Mouse (Mus musculus) hematopoietic stem cell, adult 5-6 weeks (primary cell): Measurements from ENCODE around the gene Gm6268. TPM values are rescaled to one million over a fixed set of nuclear protein-coding genes. Genes with fewer than 3 reads are reported as not detected.

ENCODE experiments used
- ATAC-seq, 2 experiments: fragments of 125-278 bp in 1 of 2; replicated peaks in 1 of 2; 2 replicates each; pipeline ENCODE4 v1.8.0; 2016 to 2017; ENCODE audit warnings: inconsistent platforms in 2 of 2, mild to moderate bottlenecking in 2 of 2, moderate number of reproducible peaks in 2 of 2, low read depth in 1 of 2, moderate TSS enrichment in 1 of 2; ENCODE audit not compliant: low FRiP score in 2 of 2, poor library complexity in 2 of 2, severe bottlenecking in 2 of 2, insufficient read depth in 1 of 2, low TSS enrichment in 1 of 2
- total RNA-seq: library from RNA; stranded (forward); fragments of 172-1452, 232-1000 nt; gene quantifications from 2 replicates; pipeline ENCODE4 v1.2.3, GENCODE M21; 2017

Gene Gm6268
- not detected in 2 replicates for total RNA-seq

DNA sequence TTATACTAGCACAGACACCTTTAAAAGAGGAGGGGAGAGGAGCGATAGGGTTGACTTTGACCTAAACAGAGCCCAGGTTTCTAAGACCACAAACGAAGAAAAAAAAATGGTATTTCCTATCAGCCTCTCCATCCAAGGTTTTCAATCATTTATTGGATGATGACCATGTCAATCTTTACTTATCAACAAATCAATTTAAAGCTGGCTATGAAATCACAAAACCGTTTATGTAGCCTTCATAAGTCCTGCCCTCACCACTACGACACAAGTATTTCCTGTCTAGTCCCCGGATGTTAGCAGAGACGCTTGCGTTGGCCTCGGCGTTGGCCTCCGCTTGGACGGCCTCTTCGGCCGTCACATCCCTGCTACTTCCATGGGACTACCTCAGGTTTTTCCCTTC lies at the start of gene Gm6268:
TSS of gene Gm6268 (plus strand) at position 301 of the 400 bp plus-strand sequence.
- ATAC-seq, result no peak

DNA sequence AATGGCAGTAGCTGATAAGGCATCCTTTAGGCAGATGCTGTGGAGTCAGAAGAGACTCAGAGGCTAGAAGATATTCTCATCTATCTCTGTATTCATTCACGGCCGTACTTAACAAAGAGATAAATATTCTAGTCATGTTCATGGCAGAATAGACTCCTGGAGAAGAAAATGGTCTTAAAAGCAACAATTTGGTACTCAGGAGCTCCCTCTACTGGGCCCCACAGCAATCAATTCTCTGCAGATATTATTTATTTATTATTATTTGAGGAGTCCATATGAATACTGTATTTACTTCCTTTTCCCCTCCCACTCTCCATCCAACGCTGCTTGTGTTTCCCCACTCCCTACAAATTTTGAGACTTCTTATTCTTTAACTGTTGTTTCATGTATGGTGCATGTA lies 48.6 kb upstream of the Gm6268 start:
- no peak for ATAC-seq

DNA sequence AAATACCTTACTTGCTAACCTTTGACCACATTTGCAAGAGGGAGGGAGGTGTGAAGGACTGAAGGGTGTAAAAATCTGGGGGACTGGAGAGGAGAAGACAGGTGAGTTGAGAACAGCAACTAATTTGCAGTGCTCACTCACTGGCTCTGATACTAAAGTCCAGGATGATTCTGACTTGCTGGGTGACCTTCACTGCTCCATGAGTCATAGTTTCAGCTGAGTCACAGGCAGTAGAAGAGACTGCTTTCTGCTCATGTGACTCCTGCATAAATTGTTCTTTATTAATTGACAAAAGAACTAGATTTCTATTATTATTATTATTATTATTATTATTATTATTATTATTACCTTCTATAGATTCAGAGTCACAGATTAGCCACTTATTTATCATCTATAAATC lies 15.7 kb upstream of the Gm6268 start:
- no peak for ATAC-seq

DNA sequence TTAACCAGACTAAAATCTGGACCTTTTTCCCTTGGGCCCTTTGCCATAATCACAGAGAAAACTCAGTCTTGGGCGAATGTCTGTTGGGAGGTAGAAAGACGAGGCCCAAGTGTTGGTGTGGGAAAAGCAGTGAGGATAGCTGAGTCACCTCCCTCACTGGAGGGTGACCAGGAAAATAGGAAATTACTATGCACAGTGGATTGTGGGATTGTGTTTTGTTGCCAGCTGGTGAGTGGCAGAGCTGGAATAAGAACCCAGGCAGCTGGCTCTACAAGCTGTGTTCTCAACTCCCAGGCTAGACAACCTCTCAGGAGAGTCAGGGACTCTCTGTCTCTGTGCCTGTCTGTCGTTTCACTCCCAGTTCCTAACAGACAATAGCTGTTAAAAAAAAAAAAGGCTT lies 11.1 kb upstream of the Gm6268 start:
- no peak for ATAC-seq

DNA sequence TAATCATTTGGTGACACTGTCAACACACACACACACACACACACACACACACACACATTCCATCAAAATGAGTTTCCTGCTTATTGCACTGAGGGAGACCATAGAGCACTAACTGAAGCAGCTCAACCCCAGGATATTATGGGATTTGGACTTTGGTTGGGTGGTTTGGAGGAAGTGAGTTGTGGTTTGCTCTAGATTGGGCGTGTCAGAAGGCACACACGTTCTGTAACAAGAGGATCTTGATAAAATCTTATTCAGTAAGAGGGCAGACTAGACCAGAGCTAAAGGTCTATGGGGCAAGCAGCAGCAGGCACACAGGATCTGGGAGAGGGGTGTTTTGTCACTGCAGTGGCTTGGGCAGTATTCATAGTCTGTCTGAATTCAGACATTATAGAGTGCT lies 10.6 kb upstream of the Gm6268 start:
- ATAC-seq, result 0 out of 4 replicates have a peak, but pooled peaks of 1 of the 2 experiments have one; percentile 32

DNA sequence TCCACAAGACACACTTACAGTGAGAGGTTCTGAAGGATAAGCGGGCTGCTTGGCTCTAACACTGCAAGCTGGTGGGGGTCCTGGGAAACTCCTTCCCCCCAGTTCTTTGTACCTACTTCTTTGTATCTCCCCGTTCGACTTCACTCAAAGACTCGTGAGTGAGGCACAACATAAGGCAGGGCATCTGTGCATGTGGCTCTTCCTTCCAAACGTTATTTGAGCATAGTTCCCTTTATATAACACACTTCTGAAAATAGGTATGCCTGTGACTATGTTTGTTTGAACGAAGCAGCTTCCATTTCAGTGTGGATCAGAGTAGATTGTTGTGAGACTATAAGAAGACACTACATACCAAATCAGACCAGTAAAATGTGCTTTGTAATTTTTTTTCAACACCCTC lies 8.4 kb upstream of the Gm6268 start:
- ATAC-seq, result no peak

DNA sequence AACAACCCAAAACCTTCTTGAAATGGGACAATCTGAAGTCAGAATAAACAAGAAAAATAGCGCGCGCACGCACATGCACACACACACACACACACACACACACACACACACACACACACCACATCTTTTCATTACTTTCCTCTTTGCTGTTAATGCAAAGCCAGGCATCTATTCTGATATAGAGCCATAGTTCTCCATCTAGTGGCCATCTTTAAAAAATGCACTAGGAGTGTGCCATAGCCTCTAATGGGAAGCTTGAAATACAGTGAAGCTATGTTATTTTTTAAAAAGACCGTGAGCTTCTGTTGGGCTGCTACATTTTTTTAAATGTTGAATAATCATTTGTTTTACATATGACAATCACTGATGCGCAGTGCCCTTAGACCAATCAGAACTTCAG lies 7.8 kb upstream of the Gm6268 start:
- ATAC-seq, result no peak

DNA sequence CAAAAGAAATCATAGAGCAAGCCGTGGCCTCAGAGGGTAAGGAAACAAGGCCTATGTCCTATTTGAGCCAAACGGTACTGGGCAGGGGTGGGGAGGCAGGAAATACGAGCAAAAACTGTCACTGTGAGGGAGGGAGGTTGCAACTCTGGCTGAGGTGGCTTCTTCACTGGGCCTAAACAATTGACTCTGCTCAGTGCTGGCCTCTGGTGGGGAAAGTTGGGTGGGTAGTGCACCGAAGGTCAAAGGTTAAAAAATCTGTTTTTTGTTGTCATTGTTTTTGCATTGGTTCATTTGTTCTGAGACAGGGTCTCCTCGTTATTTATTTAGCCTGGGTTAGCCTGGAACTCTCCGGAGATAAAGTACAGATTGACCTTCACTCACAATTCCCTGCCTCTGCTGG lies 1.2 kb downstream of the Gm6268 start:
- no peak for ATAC-seq

DNA sequence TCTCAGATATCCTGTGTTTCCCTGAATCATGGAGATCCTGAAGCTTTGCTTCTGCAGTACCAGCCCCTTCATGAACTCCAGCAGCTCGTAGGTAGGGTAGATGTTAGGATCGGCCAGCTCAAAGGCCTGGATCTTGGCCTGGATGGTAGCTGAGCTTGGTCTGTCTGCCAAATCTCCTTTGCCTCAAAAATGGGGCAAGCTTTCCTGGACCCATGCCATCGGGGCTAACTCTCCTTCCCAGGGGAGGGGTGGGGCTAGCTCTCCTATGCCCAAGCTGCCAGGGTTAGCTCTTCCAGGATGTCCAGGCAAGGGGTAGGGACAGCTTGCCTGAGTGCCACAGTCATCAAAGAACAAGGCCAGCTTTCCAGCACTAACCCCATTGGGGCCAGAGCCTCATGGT lies 18.1 kb downstream of the Gm6268 start:
- no peak for ATAC-seq

DNA sequence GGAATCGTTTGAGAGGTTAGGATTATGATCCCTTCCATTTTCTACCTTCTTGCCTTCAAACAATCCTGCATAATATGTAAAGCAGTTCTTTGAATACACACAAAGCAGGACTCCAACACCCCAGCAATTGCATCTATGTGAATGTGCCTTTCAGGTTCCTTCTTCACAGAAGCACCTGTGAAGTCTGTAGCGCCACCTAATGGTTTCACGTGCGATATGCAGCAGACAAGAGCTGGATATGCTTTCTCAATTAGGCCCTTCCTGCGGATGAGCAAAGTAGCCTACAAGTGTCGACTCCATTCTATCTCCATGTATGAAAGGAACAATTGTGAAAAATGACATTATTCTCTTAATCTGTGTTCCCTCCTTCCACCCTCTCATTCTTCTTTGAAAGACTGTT lies 33.9 kb downstream of the Gm6268 start:
- no peak for ATAC-seq

DNA sequence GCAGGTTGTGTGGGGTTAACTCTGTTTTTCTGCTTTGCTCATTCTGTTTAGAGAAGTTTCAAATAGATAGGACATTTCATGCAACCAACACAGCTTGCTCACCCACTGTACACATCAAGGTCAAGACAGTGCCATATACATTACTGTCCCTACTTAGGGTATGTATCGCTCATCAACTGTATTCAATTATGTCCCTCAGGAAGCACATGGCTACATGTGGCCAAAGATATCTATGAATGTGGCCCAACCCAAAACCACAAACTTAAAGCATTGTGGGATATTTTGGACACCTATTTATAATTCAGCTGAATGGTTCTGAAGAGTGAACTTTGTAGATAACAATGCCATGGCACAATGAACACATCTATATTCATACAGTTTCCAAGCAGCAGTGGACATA lies 36.9 kb downstream of the Gm6268 start:
- ATAC-seq, result no peak

Other genes starting within 250 kb of the Gm6268 start
- gene Zcchc12, start 205.4 kb upstream of the Gm6268 start, total RNA-seq, result 0.25 and 1.1 TPM in 2 replicates
- gene Lonrf3, start 72.9 kb upstream of the Gm6268 start, total RNA-seq, result 30.4 and 34.9 TPM in 2 replicates
- not detected in 2 replicates for gene Gm14569, start 90.5 kb downstream of the Gm6268 start, total RNA-seq
- 83.2 and 101 TPM in 2 replicates for gene Pgrmc1, start 196.9 kb downstream of the Gm6268 start, total RNA-seq
- gene Akap17b, start 244.1 kb downstream of the Gm6268 start, total RNA-seq, result 10.7 and 12.1 TPM in 2 replicates